Mouse (Mus musculus): Measurements from ENCODE around the gene Ttc25. TPM values are rescaled to one million over a fixed set of nuclear protein-coding genes. Genes with fewer than 3 reads are reported as not detected.
"Not testable (repeated sequence)": the region's sequence is repeated elsewhere in the genome, so short reads cannot be mapped to it uniquely, and the experiment has no call there.

Gene Ttc25
- total RNA-seq, 4 experiments from 2014 or later: 0.71 to 1.9 (median 1.6) TPM

DNA sequence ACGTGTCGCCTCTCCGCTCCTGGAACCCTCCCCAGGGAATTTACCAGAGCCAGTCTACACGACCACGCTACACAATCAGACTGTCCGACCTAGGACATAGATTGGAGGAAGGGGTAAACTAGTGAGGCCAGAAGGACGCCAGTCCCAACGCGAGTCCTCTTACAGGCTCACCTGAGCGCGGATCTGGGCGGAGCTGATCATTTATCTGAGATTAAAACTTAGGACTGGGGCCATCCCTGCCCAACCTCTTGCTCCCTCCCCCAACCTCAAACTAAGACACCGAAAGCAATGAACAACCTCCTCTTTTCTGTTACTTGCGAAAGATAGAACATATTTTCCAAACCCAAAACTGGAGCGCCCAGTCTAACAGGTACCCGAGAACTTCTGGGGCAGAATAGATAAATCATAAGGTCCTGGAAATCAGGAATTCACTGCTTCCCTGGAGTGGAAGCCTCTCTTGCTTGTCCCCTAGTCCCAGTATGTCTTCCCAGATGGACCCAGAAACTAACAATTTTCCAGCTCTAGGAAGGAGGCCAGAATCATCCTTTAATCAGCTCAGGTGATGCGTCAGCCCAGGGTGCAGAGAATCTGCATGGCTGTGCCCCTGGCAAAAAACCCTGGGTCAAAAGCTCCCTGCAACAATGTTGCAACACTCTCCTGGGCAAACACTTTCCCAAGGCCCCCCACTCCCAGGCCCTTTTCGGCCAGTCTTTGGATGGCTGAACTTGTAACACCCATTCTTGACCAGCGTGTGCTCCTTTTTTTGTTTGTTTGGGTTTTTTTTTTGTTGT is 16.8 kb upstream of the Ttc25 start:
- no peak for DNase-seq (ENCODE audit: low spot score in 2 of 2)

GRCm38 (mm10) chr11:100533871-100534270 is 11.5 kb upstream of the Ttc25 start:
- DNase-seq (ENCODE audit: low spot score in 2 of 2): no peak

GRCm38 (mm10) chr11:100534411-100534810 is 11.0 kb upstream of the Ttc25 start:
- not testable (repeated sequence) for DNase-seq (ENCODE audit: low spot score in 2 of 2)

DNA sequence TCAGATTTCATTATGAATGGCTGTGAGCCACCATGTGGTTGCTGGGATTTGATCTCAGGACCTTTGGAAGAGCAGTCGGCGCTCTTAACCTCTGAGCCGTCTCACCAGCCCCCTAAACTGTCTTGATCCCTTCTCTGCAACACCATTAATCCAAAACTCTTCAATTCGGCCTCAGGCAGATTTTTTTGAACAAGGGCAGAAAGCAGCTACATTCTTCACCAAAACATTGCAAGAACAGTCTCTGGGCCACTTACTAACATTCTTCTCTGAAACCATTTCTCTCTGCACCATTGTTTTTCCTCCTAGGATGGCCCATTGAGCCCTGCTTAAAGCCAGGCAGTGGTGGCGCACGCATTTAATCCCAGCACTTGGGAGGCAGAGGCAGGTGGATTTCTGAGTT is 10.6 kb upstream of the Ttc25 start:
- DNase-seq (ENCODE audit: low spot score in 2 of 2): not testable (repeated sequence)

DNA sequence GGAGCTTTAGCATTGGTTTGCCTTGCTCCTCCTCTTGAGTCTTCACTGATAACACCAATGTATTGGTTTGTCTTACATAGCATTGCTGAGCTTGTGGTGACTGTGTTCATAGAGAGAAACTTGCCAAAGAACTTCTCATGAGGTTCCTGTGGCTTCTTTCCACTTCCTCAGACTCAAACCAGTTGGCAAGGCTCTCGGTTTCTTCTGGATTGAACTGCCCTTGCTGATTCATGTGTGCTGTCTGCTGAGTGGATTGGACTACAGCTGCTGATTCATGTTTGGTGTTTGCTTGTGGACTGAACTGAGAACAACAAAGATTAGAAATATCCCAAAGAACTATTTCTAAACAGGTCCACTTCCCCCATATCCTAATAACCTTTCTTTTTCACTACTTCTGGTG is 9.4 kb upstream of the Ttc25 start:
- DNase-seq (ENCODE audit: low spot score in 2 of 2): no peak

DNA sequence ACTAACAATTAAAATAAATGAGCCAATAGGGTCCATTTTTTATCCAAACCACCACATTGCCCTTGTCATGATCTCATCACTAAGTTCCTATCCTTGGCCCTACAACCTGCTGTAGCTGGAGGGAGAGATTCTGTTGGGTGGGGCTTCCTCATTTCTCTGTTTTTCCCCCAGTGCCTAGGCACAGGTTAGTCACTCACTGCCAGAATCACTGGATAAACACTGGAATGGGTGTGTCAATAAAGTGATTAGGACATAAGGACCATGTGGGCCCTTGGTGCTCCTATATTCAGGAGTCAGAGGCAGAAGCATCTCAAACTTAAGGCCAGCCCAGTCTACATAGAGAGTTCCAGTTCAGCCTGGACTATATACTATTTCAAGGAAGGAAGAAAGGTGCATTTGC is 8.9 kb upstream of the Ttc25 start:
- no peak for DNase-seq (ENCODE audit: low spot score in 2 of 2)

DNA sequence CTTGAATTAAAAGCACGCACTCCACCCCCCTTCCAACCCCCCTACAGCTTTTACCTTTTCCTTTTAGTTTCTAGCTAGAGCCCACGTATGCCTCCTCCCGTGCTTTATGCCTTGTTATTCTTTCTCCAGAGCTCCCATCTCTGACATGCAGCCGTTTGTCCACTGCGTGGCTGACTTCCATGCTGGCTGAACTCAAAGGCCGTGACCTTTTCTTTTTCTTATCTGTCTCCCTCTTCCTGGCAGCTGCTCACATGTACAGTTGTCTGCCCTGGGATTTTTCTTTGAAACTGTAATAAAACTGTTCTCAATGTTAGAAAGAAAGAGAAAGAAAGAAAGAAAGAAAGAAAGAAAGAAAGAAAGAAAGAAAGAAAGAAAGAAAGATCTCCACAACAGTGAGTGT is 4.4 kb upstream of the Ttc25 start:
- no peak for DNase-seq (ENCODE audit: low spot score in 2 of 2)

- no peak for DNase-seq (ENCODE audit: low spot score in 2 of 2)
Observed at GRCm38 (mm10) chr11:100541577-100541976, 3.8 kb upstream of the Ttc25 start.

DNA sequence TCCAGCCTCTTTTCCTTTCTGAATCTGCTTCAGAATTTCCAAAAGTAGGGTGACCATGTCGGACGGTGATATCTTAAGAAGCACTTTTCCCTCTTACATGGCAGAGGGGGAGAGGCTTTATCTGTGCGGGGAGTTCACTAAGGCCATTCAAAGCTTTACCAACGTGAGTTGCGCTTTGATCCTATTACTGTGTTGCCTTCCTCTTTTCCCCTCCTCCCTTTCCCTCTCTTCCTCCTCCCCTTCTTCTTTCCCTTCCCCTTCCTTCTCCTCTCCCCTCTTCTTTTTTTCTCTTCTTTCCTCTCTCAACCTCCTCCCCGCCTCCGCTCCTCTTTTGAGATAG is 309 bp downstream of the Ttc25 start:
- DNase-seq (ENCODE audit: low spot score in 2 of 2): no peak

DNA sequence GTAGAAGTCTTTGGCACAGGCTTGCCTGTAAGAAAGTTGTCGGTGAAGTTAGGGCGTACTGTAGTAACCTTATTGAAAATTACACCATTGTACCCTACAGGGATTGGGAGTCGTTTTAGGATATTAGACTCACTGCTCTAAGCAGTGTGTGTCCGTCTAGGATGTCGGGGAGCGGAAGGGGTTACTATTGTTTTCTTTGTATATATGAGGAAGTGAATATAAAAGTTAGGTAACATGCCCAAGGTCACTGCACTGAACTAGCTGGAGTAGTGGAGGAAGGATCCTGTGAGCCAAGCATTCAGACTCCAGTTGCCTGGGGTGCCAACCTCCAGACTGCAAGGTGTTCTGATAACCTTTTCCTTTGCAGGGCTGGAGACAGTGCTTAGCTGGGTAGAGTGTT is 1.5 kb downstream of the Ttc25 start:
- DNase-seq (ENCODE audit: low spot score in 2 of 2): no peak

GRCm38 (mm10) chr11:100548141-100548540 is 2.7 kb downstream of the Ttc25 start:
- DNase-seq (ENCODE audit: low spot score in 2 of 2): no peak

DNA sequence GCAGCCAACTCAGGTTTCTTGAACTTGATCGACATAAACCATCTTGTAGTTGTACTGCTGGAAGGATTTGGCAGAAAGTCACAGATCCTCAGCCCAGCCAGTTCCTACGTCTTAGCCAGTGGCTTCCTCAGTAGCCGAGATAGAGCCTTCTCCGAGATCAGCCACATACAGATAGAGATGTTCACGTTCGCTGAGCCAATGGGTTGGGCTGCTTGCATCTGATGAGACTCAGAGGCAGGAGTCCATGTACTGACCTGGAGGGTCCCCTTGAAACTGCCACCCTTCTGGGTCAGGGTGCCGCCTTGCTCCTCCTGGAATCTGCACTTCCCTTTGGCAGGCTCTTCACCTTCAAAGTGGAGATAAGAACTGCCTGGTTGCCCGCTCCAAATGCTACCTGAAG is 4.1 kb downstream of the Ttc25 start:
- DNase-seq (ENCODE audit: low spot score in 2 of 2): no peak

DNA sequence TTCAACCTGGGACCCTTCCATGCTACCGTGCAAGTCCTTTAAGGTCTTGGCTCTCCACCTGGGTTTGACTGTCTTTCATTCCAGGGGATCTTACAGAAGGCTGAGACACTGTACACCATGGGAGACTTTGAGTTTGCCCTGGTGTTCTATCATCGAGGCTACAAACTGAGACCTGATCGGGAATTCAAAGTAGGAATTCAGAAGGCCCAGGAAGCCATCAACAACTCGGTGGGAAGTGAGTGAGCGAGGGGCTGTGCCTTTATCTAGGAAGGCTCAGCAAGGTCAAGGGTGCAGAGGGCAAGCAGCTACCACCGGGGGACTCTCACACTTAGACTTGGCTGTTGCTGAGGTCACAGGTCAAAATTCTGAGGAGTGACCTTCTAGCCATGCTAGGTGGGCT is 4.7 kb downstream of the Ttc25 start:
- no peak for DNase-seq (ENCODE audit: low spot score in 2 of 2)

- no peak for DNase-seq (ENCODE audit: low spot score in 2 of 2)
Observed at GRCm38 (mm10) chr11:100552842-100553241, 7.4 kb downstream of the Ttc25 start.

DNA sequence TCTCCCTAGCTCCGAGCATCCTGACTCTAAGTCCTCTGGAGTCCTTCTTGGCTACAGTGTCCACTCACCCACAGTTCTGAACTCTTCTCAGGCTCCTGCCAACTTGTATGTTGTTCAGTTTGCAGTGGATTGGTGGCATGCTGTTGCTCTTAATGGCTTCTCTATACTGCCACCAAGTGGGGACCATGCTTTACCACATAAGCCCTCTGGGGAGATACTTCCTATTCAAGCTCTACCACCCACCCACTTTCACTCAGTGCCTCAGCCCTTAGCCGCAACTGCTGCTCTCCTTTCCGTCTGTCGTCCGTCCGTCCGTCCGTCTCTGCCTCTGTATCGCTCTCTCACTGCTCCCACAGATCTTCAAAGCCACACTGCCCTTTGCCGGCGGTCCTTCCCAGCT is 10.2 kb downstream of the Ttc25 start:
- DNase-seq (ENCODE audit: low spot score in 2 of 2): peak; percentile 46

- no peak for DNase-seq (ENCODE audit: low spot score in 2 of 2)
Observed at GRCm38 (mm10) chr11:100557563-100557962, 12.2 kb downstream of the Ttc25 start.

DNA sequence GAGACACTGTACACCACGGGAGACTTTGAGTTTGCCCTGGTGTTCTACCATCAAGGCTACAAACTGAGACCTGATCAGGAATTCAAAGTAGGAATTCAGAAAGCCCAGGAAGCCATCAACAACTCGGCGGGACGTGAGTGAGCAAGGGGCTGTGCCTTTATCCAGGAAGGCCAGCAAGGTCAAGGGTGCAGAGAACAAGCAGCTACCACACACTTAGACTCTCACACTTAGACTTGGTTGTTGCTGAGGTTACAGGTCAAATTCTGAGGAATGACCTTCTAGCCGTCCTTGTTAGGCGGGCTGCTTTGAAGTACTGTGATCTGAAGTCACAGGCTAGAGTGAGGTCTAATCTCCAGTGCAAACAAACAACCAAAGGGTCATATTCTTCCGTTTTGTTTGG is 14.1 kb downstream of the Ttc25 start:
- no peak for DNase-seq (ENCODE audit: low spot score in 2 of 2)

GRCm38 (mm10) chr11:100561748-100562147 is 16.3 kb downstream of the Ttc25 start:
- no peak for DNase-seq (ENCODE audit: low spot score in 2 of 2)

DNA sequence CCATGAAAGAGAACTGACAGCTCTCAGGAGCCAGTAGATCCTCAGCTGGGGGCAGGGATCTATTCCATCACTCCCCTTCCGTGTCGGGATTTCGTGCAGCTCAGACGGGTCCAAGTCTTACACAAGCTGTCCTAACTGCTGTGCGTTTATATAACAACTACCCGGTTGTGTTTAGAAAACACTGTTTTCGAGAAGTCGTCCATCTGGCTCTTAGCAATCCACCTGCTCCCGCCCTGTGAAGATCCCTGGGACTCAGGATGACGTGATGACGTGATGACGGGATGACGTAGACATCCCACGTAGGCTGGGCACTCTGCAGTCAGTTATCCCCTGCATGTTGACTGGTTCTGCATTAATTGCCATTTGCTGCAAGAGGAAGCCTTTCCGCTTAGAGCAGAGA is 18.9 kb downstream of the Ttc25 start:
- DNase-seq (ENCODE audit: low spot score in 2 of 2): peak; percentile 80 to 83

DNA sequence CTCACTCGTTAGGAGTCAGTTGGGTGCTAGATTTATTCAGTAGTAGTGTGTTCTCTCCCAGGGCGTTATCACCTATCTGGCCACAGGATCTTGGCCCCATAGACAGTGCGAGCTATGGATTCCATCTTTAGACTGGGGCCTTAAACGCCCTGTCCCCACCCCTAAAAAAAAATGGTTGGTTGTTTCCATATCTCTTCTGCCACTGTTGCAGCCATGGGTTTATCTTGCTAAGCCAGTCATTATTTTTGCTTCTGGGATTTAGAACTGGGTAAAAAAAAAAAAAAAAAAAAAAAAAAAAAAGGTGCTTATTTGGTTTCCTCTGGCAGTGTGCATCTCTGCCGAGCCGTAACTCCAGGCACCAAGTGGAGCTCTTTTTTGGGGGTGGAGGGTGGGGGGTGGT is 19.3 kb downstream of the Ttc25 start:
- no peak for DNase-seq (ENCODE audit: low spot score in 2 of 2)

GRCm38 (mm10) chr11:100567229-100567628 is 21.8 kb downstream of the Ttc25 start:
- no peak for DNase-seq (ENCODE audit: low spot score in 2 of 2)

DNA sequence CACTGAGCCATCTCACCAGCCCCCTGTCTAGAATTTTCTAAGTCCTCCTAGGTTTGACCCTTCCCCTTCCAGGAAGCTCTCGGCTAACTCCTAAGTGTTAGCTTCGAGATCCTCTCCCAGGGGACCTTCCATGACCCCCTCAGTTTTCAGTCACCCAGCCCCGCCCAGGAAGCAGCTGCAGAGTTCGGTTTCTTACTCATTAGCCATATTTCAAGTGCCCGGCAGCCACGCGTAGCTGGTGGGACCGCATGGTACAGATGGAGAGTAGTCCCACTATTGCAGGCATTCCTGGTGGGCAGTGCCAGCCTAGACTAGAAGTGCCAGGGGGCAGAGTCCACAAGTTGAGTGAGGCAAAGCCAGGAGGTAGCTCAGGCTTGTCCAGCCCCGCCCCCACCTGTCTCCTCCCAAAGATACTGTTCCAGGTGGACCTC is 22.4 kb downstream of the Ttc25 start:
- DNase-seq (ENCODE audit: low spot score in 2 of 2): no peak

DNA sequence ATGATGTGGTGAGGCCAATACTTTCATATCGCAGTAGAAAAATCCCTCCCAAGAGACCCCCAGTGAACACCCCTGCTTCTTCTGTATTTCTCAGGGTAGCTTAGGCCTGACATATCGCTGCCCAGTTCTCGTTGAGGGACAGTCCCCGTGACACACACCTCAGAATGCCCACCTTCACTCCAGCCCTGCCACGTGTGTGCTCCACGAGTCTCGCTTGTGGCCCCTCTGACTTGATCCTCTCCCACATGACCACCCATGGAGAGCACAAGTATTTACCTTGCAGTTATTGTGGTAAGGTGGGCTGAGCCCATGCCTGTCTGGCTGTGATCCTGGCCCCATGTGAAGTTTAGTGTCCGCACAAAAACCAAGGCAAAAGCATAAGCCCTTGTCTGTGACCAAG is 23.3 kb downstream of the Ttc25 start:
- no peak for DNase-seq (ENCODE audit: low spot score in 2 of 2)

DNA sequence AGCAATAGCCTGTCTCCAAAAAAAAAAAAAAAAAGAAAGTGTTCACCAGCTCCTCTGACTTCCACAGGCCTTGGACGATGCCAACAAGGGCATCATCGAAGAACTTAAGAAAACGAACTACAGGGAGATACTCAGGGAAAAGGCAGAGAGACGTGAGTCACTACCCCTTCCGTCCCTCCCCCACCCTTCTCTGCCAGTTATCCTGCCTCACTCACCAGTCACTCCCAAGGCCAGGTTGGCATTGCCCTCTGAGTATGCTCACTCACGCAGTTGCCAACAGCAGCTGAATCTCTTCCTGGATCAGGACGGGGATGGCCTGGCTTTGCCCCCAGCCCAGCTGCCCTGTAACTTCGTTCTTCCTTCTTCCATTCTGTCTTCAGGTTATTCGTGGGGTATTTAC is 24.4 kb downstream of the Ttc25 start:
- DNase-seq (ENCODE audit: low spot score in 2 of 2): no peak
